Mouse (Mus musculus) neural tube, embryonic 11.5 days (tissue): ENCODE results near the gene Ptgds. TPM values are rescaled to one million over a fixed set of nuclear protein-coding genes. Genes with fewer than 3 reads are reported as not detected.

ENCODE experiments used
- ATAC-seq: fragments of 200-750 bp; cut with Nextera tagmentation; 2 replicates; pipeline ENCODE4 v1.8.0; 2017; ENCODE audit warnings: moderate number of reproducible peaks, mild to moderate bottlenecking, moderate TSS enrichment, moderate library complexity; ENCODE audit not compliant: insufficient read depth, low FRiP score, low TSS enrichment
- DNase-seq: peaks from one replicate; pipeline ENCODE4 v3.0.0-alpha.2; 2015; ENCODE audit warnings: low spot score
- H3K27ac ChIP-seq: fragments of 300-500 bp; sonication (generic); 2 replicates; pipeline ENCODE4 v1.5.1; 2014; ENCODE audit warnings: low read depth, mild to moderate bottlenecking, low read length
- H3K27me3 ChIP-seq: fragments of 300-500 bp; sonication (generic); 2 replicates; pipeline ENCODE4 v1.6.1; 2014; ENCODE audit warnings: mild to moderate bottlenecking, low read length, mixed read lengths; ENCODE audit not compliant: control insufficient read depth, insufficient read depth
- H3K36me3 ChIP-seq: fragments of 300-500 bp; sonication (generic); 2 replicates; pipeline ENCODE4 v1.6.1; 2014; ENCODE audit warnings: mild to moderate bottlenecking, low read length, moderate library complexity, mixed read lengths; ENCODE audit not compliant: control insufficient read depth, insufficient read depth
- H3K4me1 ChIP-seq: fragments of 300-500 bp; sonication (generic); 2 replicates; pipeline ENCODE4 v1.6.1; 2014; ENCODE audit warnings: low read length, mixed read lengths; ENCODE audit not compliant: control insufficient read depth, insufficient read depth
- H3K4me2 ChIP-seq: fragments of 300-500 bp; sonication (generic); 2 replicates; pipeline ENCODE4 v1.6.1; 2014; ENCODE audit warnings: low read depth, mild to moderate bottlenecking, moderate library complexity
- H3K4me3 ChIP-seq: fragments of 300-500 bp; sonication (generic); 2 replicates; pipeline ENCODE4 v1.5.1; 2014; ENCODE audit warnings: low read depth, low read length
- H3K9ac ChIP-seq: fragments of 300-500 bp; sonication (generic); 2 replicates; pipeline ENCODE4 v1.6.1; 2014; ENCODE audit warnings: mild to moderate bottlenecking, low read length
- H3K9me3 ChIP-seq: fragments of 300-500 bp; sonication (generic); 2 replicates; pipeline ENCODE4 v1.6.1; 2016; ENCODE audit warnings: low read length; ENCODE audit not compliant: control insufficient read depth
- WGBS: fragments of 180-500 bp; shearing (Covaris S2); extraction: QIAGEN DNeasy Blood & Tissue Kit; methylation state at CpG from one replicate; pipeline ENCODE4 v1.1.7; 2014; 5-methylcytosine and 5-hydroxymethylcytosine counted together
- polyA plus RNA-seq: library from polyadenylated mRNA; unstranded; fragments of >200 nt; fragmentation: Nextera tagmentation; extraction: Ambion mirVana; gene quantifications from 2 replicates; pipeline ENCODE4 v1.2.1, GENCODE M21; 2014

Ptgds gene
- polyA plus RNA-seq, 1 experiment from 2014 or later = not detected

DNA sequence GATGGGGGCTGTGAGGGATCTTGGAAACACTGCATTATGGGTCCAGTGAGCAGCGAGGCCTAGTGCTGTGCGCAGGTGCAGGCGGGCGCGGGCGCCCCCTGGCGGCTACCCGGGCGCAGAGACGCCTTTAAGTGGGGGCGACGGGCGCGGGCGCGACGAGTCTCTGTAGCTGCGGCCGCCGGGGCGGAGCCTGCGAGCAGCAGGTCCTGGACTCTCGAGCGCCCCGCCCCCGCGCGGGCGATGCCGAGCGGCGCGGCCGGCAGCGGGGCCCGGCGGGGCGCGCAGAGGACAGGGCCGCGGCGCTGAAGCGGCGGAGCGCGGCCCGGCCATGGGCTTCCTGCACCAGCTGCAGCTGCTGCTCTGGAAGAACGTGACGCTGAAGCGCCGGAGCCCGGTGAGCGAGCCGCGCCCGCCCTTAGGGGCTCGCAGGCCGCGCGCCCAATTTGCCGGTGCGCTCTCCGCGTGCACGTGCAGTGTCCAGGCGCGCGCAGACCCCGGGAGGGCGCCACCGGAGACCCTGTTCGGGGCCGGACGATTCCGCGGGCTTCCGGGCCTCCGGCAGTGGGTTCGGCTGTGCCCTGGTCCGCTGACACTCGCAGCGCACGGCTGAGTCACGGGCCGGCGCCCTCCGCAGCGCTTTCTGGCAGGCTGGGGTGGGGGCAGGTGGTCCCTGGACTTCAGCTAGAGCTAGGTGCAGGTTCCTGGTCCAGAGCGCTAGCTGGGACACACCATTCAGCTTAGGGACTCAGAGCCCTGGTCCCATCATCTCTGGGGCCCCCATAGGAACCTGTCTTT, 41.2 kb downstream of the Ptgds start, which contains the start of gene Abca2:
Gene Abca2, plus strand, starts transcription at position 262 of the 795 bp plus-strand sequence.
- peak within 1 kb of the TSS; percentile 80 for H3K9ac ChIP-seq
- 0 out of 2 replicates have a peak, but pooled peaks cover 3% of the 10 kb centered on the region for H3K4me1 ChIP-seq
- no peaks in the 10 kb centered on the region for H3K36me3 ChIP-seq
- DNase-seq (peak; percentile 96), ATAC-seq (peak; percentile 87)
- H3K27me3 ChIP-seq = peaks cover 16% of the 10 kb centered on the region
- under 1% methylated on average over 86 of the region's 89 CpGs for WGBS
- H3K9me3 ChIP-seq = no peaks in the 10 kb centered on the region
- peak within 1 kb of the TSS; percentile 58; the same call in 1 of the 2 replicates for H3K27ac ChIP-seq
- H3K4me3 ChIP-seq = peak within 1 kb of the TSS; percentile 73
- H3K4me2 ChIP-seq = peak within 1 kb of the TSS; percentile 85

GRCm38 (mm10) chr2:25427256-25427655, 42.6 kb downstream of the Ptgds start:
- WGBS = 87% methylated on average over 5 of the region's 5 CpGs
- Histone ChIP-seq H3K4me2 (no peak overlapping the region), H3K27ac (no peak overlapping the region), H3K9me3 (no peaks in the 10 kb centered on the region), H3K36me3 (no peaks in the 10 kb centered on the region), H3K4me1 (0 out of 2 replicates have a peak, but pooled peaks cover 3% of the 10 kb centered on the region), H3K9ac (no peak overlapping the region), H3K4me3 (no peak overlapping the region), H3K27me3 (peaks cover 16% of the 10 kb centered on the region)
- DNase-seq (no peak), ATAC-seq (no peak)

DNA sequence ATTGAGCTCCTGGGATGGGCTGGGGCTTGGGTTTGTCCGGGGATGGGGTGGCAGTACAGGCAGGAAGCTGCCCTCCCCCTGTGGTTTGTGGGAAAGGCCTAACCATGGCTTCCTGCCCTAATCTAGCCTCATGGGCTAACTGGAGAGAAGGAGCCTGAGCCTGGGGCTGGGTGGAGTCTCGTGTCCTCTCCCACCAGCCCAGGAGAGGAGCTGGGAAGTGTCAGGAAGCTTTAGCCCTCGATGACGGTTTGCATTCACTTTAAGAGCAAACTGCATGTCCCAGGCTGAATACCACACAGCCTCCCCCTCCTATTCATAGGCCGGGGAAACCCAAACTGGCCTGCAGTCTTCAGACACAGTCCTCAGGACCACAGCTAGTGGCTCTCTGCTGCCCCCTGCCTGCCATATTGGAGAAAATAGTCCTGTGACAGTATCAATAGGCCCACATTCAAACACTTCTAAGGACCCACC, 43.1 kb downstream of the Ptgds start:
- H3K9me3 ChIP-seq = no peaks in the 10 kb centered on the region
- H3K4me2 ChIP-seq = no peak overlapping the region
- H3K27ac ChIP-seq = no peak overlapping the region
- no peak overlapping the region for H3K9ac ChIP-seq
- WGBS = 30% methylated on average over 5 of the region's 5 CpGs
- H3K4me3 ChIP-seq = no peak overlapping the region
- peaks cover 16% of the 10 kb centered on the region for H3K27me3 ChIP-seq
- 0 out of 2 replicates have a peak, but pooled peaks cover 3% of the 10 kb centered on the region for H3K4me1 ChIP-seq
- no peak for ATAC-seq
- peak; percentile 82 for DNase-seq
- H3K36me3 ChIP-seq = no peaks in the 10 kb centered on the region

DNA sequence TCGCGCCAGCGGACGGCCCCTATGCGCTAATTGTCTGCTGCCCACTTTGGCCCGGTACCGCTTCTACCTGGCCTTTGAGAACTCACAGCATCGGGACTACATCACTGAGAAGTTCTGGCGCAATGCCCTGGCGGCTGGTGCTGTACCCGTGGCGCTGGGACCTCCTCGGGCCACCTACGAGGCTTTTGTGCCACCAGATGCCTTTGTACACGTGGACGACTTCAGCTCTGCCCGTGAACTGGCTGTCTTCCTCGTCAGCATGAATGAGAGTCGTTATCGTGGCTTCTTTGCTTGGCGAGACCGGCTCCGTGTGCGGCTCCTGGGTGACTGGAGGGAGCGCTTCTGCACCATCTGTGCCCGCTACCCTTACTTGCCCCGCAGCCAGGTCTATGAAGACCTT, 44.4 kb downstream of the Ptgds start:
- Histone ChIP-seq H3K27ac (no peak overlapping the region), H3K36me3 (no peaks in the 10 kb centered on the region), H3K4me3 (no peak overlapping the region), H3K4me2 (no peak overlapping the region), H3K9me3 (no peaks in the 10 kb centered on the region), H3K9ac (no peak overlapping the region), H3K4me1 (no peaks in the 10 kb centered on the region), H3K27me3 (peaks cover 16% of the 10 kb centered on the region)
- ATAC-seq = no peak
- 55% methylated on average over 27 of the region's 27 CpGs for WGBS
- no peak for DNase-seq

- H3K36me3 ChIP-seq = no peaks in the 10 kb centered on the region
- peaks cover 10% of the 10 kb centered on the region for H3K27me3 ChIP-seq
- ATAC-seq = no peak
- DNase-seq = no peak
- no peak overlapping the region for H3K27ac ChIP-seq
- no peak overlapping the region for H3K4me3 ChIP-seq
- no peak overlapping the region; the same call in 1 of the 2 replicates for H3K9ac ChIP-seq
- 54% methylated on average over 1 of the region's 1 CpGs for WGBS
- no peaks in the 10 kb centered on the region for H3K9me3 ChIP-seq
- H3K4me1 ChIP-seq = no peaks in the 10 kb centered on the region
- no peak overlapping the region for H3K4me2 ChIP-seq
Observed at GRCm38 (mm10) chr2:25423626-25424025, 46.2 kb downstream of the Ptgds start.

DNA sequence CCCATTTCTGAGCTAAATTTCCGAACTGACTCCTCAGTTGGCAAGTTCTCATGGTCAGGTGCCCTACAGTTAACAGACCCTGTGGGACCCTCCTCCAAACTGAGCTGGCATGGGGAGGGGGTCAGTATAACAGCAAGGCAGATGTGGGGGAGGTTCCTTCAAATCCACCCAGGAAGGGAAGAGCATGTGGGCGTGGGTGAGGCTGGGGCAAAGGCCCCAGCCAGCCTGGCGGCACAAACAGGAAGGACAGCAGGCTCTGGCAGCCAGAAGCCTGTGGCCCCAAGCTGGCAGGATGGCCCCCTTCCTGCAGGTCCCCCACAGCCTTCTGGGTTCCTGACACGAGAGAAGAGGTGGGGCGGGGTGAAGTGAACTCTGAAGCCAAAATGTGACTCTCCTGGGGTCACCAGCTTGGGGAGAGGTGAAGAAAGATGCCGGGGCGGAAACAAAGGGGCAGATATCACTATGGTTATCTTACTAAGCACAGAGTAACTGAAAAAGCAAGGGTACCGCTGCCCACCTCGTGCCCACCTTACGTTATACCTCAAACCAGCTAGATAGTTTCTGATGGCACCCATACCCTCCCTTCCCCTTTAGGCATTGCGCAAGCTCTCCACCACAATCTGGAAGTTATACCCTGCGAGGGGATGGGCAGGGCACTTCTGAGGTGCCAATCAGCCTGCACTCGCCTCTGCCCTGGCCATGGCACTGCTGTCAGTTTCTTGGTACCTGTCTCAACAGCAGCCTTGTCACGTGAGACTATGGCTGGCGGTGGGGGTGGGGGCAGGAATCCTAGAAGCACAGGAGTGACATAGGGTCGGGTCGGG, 47.0 kb downstream of the Ptgds start, which contains the start of gene Fut7:
Gene Fut7, plus strand, starts transcription at position 681 of the 824 bp plus-strand sequence.
- no peak within 1 kb of the TSS for H3K4me2 ChIP-seq
- peaks cover 10% of the 10 kb centered on the region for H3K27me3 ChIP-seq
- DNase-seq (no peak), ATAC-seq (no peak)
- no peaks in the 10 kb centered on the region for H3K9me3 ChIP-seq
- H3K27ac ChIP-seq = no peak within 1 kb of the TSS
- 63% methylated on average over 17 of the region's 17 CpGs for WGBS
- no peak within 1 kb of the TSS; the same call in 1 of the 2 replicates for H3K9ac ChIP-seq
- no peak within 1 kb of the TSS for H3K4me3 ChIP-seq
- no peaks in the 10 kb centered on the region for H3K36me3 ChIP-seq
- no peaks in the 10 kb centered on the region for H3K4me1 ChIP-seq

- no peaks in the 10 kb centered on the region for H3K36me3 ChIP-seq
- H3K4me2 ChIP-seq = no peak overlapping the region
- peaks cover 10% of the 10 kb centered on the region for H3K27me3 ChIP-seq
- WGBS = 17% methylated on average over 3 of the region's 3 CpGs
- ATAC-seq = no peak
- H3K27ac ChIP-seq = no peak overlapping the region
- H3K9ac ChIP-seq = no peak overlapping the region
- no peak overlapping the region for H3K4me3 ChIP-seq
- DNase-seq = peak; percentile 71
- H3K4me1 ChIP-seq = no peaks in the 10 kb centered on the region
- H3K9me3 ChIP-seq = no peaks in the 10 kb centered on the region
Observed at GRCm38 (mm10) chr2:25421896-25422295, 48.0 kb downstream of the Ptgds start.

DNA sequence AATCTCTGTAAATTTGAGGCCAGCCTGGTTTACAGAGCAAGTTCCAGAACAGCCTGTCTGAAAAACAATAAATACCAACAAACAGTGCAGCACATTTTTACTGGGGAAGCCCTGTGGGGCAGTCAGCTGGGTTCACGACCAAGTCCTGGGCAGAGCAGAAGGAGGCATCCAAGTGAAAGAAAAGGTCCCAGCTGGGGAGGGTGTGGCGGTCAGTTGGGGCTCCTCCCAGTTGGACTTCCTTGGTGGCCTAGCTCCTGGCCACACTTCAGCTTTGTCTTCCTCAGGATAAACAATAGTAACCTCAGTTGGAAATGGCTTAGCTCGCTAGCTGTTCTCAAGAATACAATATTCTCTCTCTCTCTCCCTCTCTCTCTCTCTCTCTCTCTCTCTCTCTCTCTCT, 52.4 kb downstream of the Ptgds start:
- Histone ChIP-seq H3K36me3 (no peaks in the 10 kb centered on the region), H3K4me3 (no peak overlapping the region), H3K27ac (no peak overlapping the region), H3K27me3 (no peaks in the 10 kb centered on the region), H3K4me1 (no peaks in the 10 kb centered on the region), H3K9ac (no peak overlapping the region), H3K9me3 (no peaks in the 10 kb centered on the region), H3K4me2 (no peak overlapping the region)
- ATAC-seq (no peak), DNase-seq (no peak)
- WGBS = 24% methylated on average over 3 of the region's 3 CpGs
